Mouse (Mus musculus) heart, postnatal 10 days (tissue): ENCODE measurements at regions not wholly inside any gene's neighbourhood (a gene's known extent, or its start where the extent isn't known, plus 50 kb on each side); places are given as distances from the start of the nearest gene placed in this dataset.
"Not testable (repeated sequence)": the region's sequence is repeated elsewhere in the genome, so short reads cannot be mapped to it uniquely, and the experiment has no call there.

ENCODE experiments used
- DNase-seq, 2 experiments: peaks; one replicate each; pipeline ENCODE4 v3.0.0; 2021
- intact Hi-C: fragments of 180-260 bp; cut with DNase I; formaldehyde crosslinking; loops from one replicate; pipeline ENCODE4 v1.15.1; 2025

- no peak for DNase-seq
- intact Hi-C loops = no loop called here
Observed at GRCm38 (mm10) chr8:42442786-42443185, 698.5 kb downstream of the Triml1 start.

DNA sequence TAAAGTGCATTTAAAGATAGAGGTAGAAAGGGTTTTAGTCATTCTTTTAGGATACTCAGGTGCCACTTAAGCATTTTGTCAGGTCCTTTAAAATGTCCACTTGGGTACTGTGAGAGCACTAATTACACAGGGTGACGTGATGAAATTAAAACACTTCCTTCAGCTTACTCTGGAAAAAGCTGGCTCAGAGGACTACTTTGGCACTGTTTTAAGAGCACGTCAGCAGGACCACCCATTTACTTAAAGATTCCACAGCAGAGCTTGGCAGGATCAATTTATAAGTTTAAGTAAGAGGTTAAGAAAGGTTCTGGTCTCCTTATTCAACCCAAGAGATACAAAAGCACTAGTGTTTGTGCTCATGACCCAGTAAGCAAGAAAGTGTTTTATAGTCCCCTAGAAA, 738.7 kb downstream of the Triml1 start:
- intact Hi-C loops = no loop called here

GRCm38 (mm10) chr8:42396886-42397285, 744.4 kb downstream of the Triml1 start:
- no peak for DNase-seq
- intact Hi-C loops = no loop called here

More for the DNA sequence above, 738.7 kb downstream of the Triml1 start:
- no peak for DNase-seq

GRCm38 (mm10) chr8:42388816-42389215, 752.5 kb downstream of the Triml1 start:
- DNase-seq = no peak
- intact Hi-C loops = no loop called here

GRCm38 (mm10) chr8:42348073-42348603, 793.1 kb downstream of the Triml1 start:
- DNase-seq = no peak
- intact Hi-C loops = no loop called here

DNA sequence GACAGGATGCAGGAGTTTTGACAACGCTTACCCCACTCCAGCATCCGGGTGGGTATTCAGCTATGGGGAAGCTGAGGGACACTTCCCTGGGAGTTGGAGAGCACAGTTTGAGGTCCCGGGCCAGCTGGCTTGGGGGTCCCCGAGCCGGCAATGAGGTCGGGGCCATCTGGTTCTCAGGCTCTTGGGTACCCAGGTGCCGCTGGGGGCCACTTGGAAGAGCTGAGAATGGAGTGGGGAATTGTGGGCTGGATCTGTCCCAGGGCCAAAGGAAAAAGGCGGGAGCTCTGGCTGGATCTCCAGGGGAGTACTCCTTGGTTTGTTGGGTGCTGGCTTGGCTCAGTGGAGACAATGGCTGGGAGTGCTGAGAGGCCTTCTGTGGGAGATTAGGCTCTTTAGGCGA, 806.6 kb downstream of the Triml1 start:
- intact Hi-C loops = no loop called here

GRCm38 (mm10) chr8:42324663-42325062, 816.6 kb downstream of the Triml1 start:
- DNase-seq = no peak
- intact Hi-C loops = no loop called here

More for the DNA sequence above, 806.6 kb downstream of the Triml1 start:
- DNase-seq = no peak

- no peak for DNase-seq
- intact Hi-C loops = no loop called here
Observed at GRCm38 (mm10) chr8:42322862-42323261, 818.4 kb downstream of the Triml1 start.

- intact Hi-C loops = no loop called here
- DNase-seq = no peak
Observed at GRCm38 (mm10) chr8:42311060-42311459, 830.2 kb downstream of the Triml1 start.

- intact Hi-C loops = no loop called here
Observed at GRCm38 (mm10) chr8:42291392-42291791, 849.9 kb downstream of the Triml1 start.

GRCm38 (mm10) chr8:42282011-42282410, 859.3 kb downstream of the Triml1 start:
- intact Hi-C loops = no loop called here

More at GRCm38 (mm10) chr8:42291392-42291791, 849.9 kb downstream of the Triml1 start:
- no peak for DNase-seq

DNA sequence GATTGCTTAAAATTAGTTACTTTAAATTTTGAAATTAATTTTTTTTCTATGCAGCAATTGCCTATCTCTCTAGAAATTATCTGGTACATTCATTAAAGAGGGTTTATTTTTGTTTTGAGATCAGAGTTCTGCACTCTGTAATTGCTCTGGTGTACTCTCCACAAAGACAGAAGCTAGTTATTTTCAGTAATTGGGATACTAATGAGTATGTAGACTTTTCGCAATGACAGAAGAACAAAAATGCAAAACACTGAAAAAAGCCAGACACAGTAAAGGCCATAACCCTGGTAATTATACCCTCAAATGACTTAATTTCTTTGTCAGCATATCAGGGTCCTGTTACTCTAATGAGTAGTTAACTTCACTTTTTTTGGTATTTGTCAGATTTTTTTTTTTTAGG, 836.5 kb upstream of the Frg1 start:
- intact Hi-C loops = no loop called here
- no peak for DNase-seq

More at GRCm38 (mm10) chr8:42282011-42282410, 859.3 kb downstream of the Triml1 start:
- DNase-seq = no peak

- DNase-seq, intact Hi-C loops: not testable (repeated sequence)
Observed at GRCm38 (mm10) chr8:42242321-42242720, 825.4 kb upstream of the Frg1 start.

DNA sequence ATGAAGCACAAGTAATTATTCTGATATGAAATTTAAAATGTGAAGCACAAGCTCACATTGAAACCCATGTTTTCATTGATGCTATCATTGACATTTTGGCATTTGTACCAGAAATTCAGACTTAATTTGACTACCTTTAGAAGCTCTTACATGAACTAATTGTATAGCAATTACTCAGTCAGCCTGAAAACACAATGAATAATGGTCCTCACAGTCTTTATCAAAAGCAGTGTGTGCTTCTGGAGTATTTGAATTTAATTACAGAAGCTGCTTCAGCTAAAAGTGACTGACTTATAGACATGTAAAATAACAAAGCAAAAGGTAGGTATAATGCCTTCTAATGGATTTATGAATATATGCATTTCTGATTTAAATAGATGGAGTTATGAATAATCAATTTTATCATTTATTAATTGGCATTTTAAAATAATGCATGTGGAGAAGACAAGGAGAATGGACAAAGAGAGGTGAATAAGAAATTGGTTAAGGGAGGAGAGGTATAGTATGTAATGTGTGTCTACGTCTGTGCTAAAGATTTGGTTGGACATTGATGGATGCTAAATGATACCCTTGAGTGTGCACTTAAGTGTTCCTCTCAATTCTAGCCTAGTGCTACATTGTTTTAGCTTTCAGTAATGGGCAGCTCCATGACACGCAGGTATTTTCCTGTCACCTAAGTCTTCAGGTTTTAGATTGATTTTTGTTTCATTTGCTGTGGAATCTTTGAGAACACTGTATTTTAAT, 803.2 kb upstream of the Frg1 start:
- intact Hi-C loops = loop anchor here (2.0 kb wide), 1 partner anchor 395 kb away; no protein-coding TSS in a partner anchor
- DNase-seq = no peak

- no peak for DNase-seq
- intact Hi-C loops = no loop called here
Observed at GRCm38 (mm10) chr8:42210943-42211342, 794.1 kb upstream of the Frg1 start.

GRCm38 (mm10) chr8:42209989-42210388, 793.1 kb upstream of the Frg1 start:
- intact Hi-C loops = no loop called here
- no peak for DNase-seq

DNA sequence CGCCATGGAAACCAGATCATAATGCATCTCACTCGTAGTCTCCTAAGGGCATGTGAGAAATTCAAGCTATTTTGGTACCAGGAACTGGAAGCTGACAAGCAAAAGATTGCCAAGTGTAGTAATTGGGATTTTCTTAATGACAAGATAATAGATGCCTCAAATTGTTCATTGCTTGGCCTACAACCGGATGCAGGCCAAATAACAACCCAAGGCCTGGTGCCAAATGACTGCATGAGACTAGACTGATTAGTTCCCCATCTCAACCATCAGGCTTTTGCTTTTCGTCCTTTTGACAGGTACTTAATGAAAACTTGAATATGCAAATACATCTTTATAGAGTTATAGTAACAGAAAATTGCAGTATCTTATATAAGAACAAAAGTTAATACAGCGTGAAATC, 780.4 kb upstream of the Frg1 start:
- no peak for DNase-seq
- intact Hi-C loops = no loop called here

DNA sequence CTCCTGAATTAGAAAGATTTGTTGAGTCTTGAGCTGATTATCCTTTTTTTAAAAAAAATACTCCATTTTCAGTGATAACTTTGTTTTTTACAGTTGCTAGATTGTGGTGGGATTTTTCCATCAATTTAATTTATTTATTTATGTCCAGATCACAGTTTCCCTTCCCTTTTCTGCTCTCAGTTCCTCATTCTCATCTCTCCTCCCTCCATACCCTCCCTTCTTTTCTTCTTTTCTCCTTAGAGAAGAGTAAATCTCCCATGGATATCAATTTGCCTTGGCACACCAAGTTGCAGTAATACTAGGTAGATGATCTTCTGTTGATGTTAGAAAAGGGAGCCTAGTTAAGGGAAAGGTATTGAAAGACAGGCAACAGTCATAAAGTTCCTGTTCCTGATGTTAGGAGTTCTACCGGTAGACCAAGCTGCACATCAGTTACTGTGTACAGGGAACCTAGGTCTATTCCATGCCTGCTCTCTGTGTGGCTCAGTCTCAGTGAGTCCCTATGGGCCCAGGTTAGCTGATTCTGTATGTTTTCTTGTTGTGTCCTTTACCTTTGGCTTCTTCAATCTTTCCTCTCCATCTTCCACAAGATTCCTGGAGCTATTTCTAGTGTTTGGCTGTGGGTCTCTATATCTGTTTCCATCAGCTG, 777.2 kb upstream of the Frg1 start:
- no peak for DNase-seq
- intact Hi-C loops = no loop called here

DNA sequence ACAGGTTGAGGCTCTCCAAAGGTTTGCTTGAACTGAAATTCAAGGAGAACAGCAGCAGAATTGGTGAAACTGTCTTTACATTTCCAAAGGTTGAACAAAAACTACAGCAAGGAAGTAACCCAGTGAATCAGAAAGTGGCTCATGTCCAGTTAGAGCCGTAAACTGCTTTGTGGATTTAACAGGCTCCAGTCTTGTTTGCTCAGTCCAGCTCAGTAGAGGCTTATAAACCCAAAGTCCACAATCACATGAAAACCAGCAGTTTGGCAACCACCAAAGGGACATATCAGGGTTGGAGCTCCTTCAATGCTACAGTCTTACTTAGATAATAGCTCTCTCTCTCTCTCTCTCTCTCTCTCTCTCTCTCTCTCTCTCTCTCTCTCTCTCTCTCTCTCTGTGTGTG, 770.2 kb upstream of the Frg1 start:
- DNase-seq = no peak
- intact Hi-C loops = no loop called here

GRCm38 (mm10) chr8:42183288-42183878, 766.5 kb upstream of the Frg1 start:
- intact Hi-C loops = no loop called here
- no peak for DNase-seq

DNA sequence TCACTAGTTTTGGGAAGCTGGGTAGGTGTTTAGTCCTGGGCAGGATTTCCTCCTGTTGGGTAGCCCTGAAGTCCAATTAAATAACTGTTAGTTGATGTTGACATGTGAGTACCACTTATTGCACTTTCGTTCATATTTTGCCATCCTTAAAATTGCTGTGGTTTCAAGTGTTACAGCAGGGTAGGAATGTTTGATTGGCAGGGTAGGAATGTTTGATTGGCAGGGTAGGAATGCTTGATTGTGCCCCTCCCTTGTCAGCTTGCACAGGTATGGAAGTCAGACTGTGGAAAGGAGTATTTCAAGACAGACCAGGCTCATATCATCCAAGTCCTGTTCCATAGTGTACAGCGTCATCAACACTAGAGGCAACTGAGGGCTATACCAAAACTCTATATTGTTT, 745.6 kb upstream of the Frg1 start:
- no peak for DNase-seq
- intact Hi-C loops = no loop called here

DNA sequence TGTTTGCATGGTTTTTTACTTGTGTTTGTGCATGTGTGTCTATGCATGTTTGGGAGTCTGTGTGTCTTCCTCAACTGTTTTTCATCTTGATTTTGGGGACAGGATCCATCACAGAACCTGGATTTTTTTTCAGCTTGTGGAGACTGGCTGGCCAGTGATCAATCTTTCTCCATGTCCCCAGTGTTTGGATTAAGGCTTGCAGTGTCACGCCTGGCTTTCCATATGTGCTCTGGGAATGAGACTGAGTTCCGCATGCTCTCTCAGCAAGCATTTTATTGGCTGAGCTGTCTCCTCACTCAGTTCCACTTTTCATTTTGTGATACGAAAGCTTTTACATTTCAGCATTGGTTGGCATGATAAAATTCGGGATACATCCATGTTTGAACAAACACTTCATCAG, 740.1 kb upstream of the Frg1 start:
- intact Hi-C loops = no loop called here

More for the DNA sequence above, 740.1 kb upstream of the Frg1 start:
- DNase-seq = no peak
